Mouse (Mus musculus): ENCODE measurements around the gene Ddx43. TPM values are rescaled to one million over a fixed set of nuclear protein-coding genes. Genes with fewer than 3 reads are reported as not detected.
A peak's percentile ranks its signal among the peaks of the same experiment; 100 is the strongest.

Gene Ddx43
- total and polyA plus RNA-seq, 2 experiments from 2014 or later: 0.31 TPM; not detected in 1

GRCm38 (mm10) chr9:78393741-78394140 lies 1.8 kb upstream of the Ddx43 start:
- DNase-seq (ENCODE audit: low spot score): no peak
- H3K4me3 ChIP-seq (ENCODE audit: low read depth, low read length): no peak overlapping the region
- H3K9ac ChIP-seq (replicated peaks; ENCODE audit: low read length, poor library complexity, severe bottlenecking): no peak overlapping the region
- 91% methylated on average over 10 of the region's 10 CpGs for WGBS
- H3K9me3 ChIP-seq (ENCODE audit: low read length): no peaks in the 10 kb centered on the region
- H3K36me3 ChIP-seq (ENCODE audit: insufficient read depth, low read length): no peaks in the 10 kb centered on the region
- no peak for TF ChIP-seq CTCF (IDR thresholded peaks at IDR 0.05)
- no peak for ATAC-seq (ENCODE audit: low FRiP score)
- H3K4me2 ChIP-seq (ENCODE audit: low read depth, low read length, poor library complexity, severe bottlenecking): no peak overlapping the region
- H3K27ac ChIP-seq (ENCODE audit: low read depth, low read length): no peak overlapping the region
- H3K4me1 ChIP-seq (ENCODE audit: insufficient read depth, low read length): no peaks in the 10 kb centered on the region
- H3K27me3 ChIP-seq (ENCODE audit: insufficient read depth, low read length): peaks cover 42% of the 10 kb centered on the region

- DNase-seq (ENCODE audit: low spot score) (no peak), ATAC-seq (ENCODE audit: low FRiP score) (no peak)
- TF ChIP-seq CTCF (IDR thresholded peaks at IDR 0.05): no peak
- Histone ChIP-seq H3K27me3 (ENCODE audit: insufficient read depth, low read length) (peaks cover 42% of the 10 kb centered on the region), H3K4me1 (ENCODE audit: insufficient read depth, low read length) (no peaks in the 10 kb centered on the region), H3K27ac (ENCODE audit: low read depth, low read length) (no peak overlapping the region), H3K4me2 (ENCODE audit: low read depth, low read length, poor library complexity, severe bottlenecking) (no peak overlapping the region), H3K9me3 (ENCODE audit: low read length) (no peaks in the 10 kb centered on the region), H3K36me3 (ENCODE audit: insufficient read depth, low read length) (no peaks in the 10 kb centered on the region), H3K9ac (replicated peaks; ENCODE audit: low read length, poor library complexity, severe bottlenecking) (no peak overlapping the region), H3K4me3 (ENCODE audit: low read depth, low read length) (no peak overlapping the region)
- WGBS: 69% methylated on average over 7 of the region's 7 CpGs
These were observed 975 bp upstream of the Ddx43 start for GRCm38 (mm10) chr9:78394602-78395001.

DNA sequence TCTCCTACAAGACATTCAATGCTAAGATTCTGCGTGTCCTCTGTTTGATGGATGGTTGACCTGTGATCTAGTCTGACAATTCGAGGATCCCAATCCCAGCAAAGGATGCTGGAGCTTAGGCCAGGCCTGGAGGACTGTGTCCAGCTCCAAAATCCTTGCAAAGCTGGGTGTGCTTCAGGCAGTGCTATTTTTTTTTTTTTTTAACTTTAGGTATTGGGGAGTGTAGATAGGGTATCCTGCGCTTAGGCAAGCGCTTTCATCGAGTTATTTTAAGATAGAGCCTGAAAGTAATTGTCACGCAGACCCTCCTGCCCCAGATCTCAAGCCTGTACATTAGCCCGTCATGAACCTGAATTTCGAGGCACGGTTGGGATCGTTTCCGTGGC lies 340 bp upstream of the Ddx43 start:
- Histone ChIP-seq H3K4me1 (ENCODE audit: insufficient read depth, low read length) (no peaks in the 10 kb centered on the region), H3K36me3 (ENCODE audit: insufficient read depth, low read length) (no peaks in the 10 kb centered on the region), H3K27me3 (ENCODE audit: insufficient read depth, low read length) (peaks cover 42% of the 10 kb centered on the region), H3K27ac (ENCODE audit: low read depth, low read length) (no peak overlapping the region), H3K9ac (replicated peaks; ENCODE audit: low read length, poor library complexity, severe bottlenecking) (no peak overlapping the region), H3K9me3 (ENCODE audit: low read length) (no peaks in the 10 kb centered on the region), H3K4me3 (ENCODE audit: low read depth, low read length) (peak overlapping the region; percentile 48), H3K4me2 (ENCODE audit: low read depth, low read length, poor library complexity, severe bottlenecking) (peak overlapping the region; percentile 53)
- TF ChIP-seq CTCF (IDR thresholded peaks at IDR 0.05): no peak
- ATAC-seq (ENCODE audit: low FRiP score): no peak
- DNase-seq (ENCODE audit: low spot score): no peak
- whole genome bisulfite sequencing: 32% methylated on average over 11 of the region's 11 CpGs

DNA sequence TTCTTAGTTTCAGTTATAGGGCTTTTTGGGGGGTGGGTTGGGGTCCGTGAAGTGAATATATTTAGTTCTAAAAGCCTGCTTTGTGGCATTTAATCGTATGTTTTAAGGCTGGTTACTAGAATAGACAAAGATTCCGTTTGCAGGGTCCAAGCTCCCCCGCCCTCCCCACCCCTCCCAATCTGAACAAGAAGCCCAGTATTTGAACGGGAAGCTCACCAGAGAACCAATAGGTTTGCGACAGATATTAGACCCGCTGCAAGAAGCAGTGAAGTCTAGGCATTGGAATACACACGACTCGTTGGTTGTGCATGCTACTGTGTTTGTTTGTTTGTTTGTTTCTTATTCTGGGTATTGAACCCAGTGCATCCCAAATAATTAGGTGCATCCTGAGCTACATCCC lies 940 bp downstream of the Ddx43 start:
- H3K4me1 ChIP-seq (ENCODE audit: insufficient read depth, low read length): no peaks in the 10 kb centered on the region
- no peak for TF ChIP-seq CTCF (IDR thresholded peaks at IDR 0.05)
- no peak overlapping the region for H3K27ac ChIP-seq (ENCODE audit: low read depth, low read length)
- DNase-seq (ENCODE audit: low spot score) (no peak), ATAC-seq (ENCODE audit: low FRiP score) (no peak)
- no peaks in the 10 kb centered on the region for H3K9me3 ChIP-seq (ENCODE audit: low read length)
- no peak overlapping the region for H3K4me3 ChIP-seq (ENCODE audit: low read depth, low read length)
- H3K4me2 ChIP-seq (ENCODE audit: low read depth, low read length, poor library complexity, severe bottlenecking): peak overlapping the region; percentile 53; the same call in 1 of the 2 replicates
- no peak overlapping the region for H3K9ac ChIP-seq (replicated peaks; ENCODE audit: low read length, poor library complexity, severe bottlenecking)
- 64% methylated on average over 9 of the region's 9 CpGs for WGBS
- H3K27me3 ChIP-seq (ENCODE audit: insufficient read depth, low read length): peaks cover 39% of the 10 kb centered on the region
- H3K36me3 ChIP-seq (ENCODE audit: insufficient read depth, low read length): no peaks in the 10 kb centered on the region

DNA sequence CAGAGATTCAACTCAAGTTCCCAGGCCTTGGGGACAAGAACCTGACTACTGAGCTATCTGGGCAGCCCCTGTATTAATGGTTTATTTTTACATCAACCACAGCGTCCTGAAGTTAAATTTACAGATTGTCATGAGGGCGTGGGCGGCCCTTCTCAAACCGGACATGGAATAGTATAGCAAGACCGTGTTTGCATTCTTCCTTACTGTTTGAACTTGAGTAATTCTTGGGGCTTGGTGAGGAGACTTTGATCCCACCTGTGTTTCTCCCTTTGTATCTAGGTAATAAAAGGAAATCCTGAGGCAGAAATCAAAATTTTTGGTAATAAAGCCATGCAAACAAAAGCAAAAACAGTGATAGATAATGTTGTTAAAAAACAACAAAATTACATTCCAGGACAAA lies 5.0 kb downstream of the Ddx43 start:
- no peak for ATAC-seq (ENCODE audit: low FRiP score)

DNA sequence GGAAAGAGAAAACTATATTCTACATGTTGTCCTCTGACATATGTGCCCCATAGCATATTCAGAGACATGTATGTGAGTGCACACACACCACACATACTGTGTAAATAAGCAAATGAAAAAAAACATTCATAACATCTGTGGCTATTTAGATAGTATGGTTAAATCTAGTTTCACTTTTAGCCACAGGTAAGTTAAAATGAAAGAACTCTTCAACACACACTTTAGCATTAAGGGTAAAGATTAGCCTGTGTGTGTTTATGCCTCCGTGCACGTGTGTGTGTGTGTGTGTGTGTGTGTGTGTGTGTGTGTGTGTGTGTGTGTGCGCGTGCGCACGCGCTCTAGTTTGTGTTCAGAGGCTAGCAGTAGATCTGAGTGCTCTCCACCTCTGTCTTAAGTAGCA lies 6.0 kb downstream of the Ddx43 start:
- Histone ChIP-seq H3K9me3 (ENCODE audit: low read length) (no peaks in the 10 kb centered on the region), H3K4me3 (ENCODE audit: low read depth, low read length) (no peak overlapping the region), H3K9ac (replicated peaks; ENCODE audit: low read length, poor library complexity, severe bottlenecking) (no peak overlapping the region), H3K27ac (ENCODE audit: low read depth, low read length) (no peak overlapping the region), H3K4me1 (ENCODE audit: insufficient read depth, low read length) (no peaks in the 10 kb centered on the region), H3K36me3 (ENCODE audit: insufficient read depth, low read length) (no peaks in the 10 kb centered on the region), H3K27me3 (ENCODE audit: insufficient read depth, low read length) (peaks cover 9% of the 10 kb centered on the region; the same call in 1 of the 2 replicates), H3K4me2 (ENCODE audit: low read depth, low read length, poor library complexity, severe bottlenecking) (no peak overlapping the region)
- ATAC-seq (ENCODE audit: low FRiP score) (no peak), DNase-seq (ENCODE audit: low spot score) (no peak)
- no peak for TF ChIP-seq CTCF (IDR thresholded peaks at IDR 0.05)
- 94% methylated on average over 7 of the region's 7 CpGs for WGBS

More for the DNA sequence above, 5.0 kb downstream of the Ddx43 start:
- no peak for TF ChIP-seq CTCF (IDR thresholded peaks at IDR 0.05)
- no peak for DNase-seq (ENCODE audit: low spot score)
- Histone ChIP-seq H3K4me2 (ENCODE audit: low read depth, low read length, poor library complexity, severe bottlenecking) (no peak overlapping the region), H3K27ac (ENCODE audit: low read depth, low read length) (no peak overlapping the region), H3K4me3 (ENCODE audit: low read depth, low read length) (no peak overlapping the region), H3K4me1 (ENCODE audit: insufficient read depth, low read length) (no peaks in the 10 kb centered on the region), H3K27me3 (ENCODE audit: insufficient read depth, low read length) (peaks cover 17% of the 10 kb centered on the region; the same call in 1 of the 2 replicates), H3K9ac (replicated peaks; ENCODE audit: low read length, poor library complexity, severe bottlenecking) (no peak overlapping the region), H3K9me3 (ENCODE audit: low read length) (no peaks in the 10 kb centered on the region), H3K36me3 (ENCODE audit: insufficient read depth, low read length) (no peaks in the 10 kb centered on the region)
- 88% methylated on average over 5 of the region's 5 CpGs for WGBS
